Comparison of ENCODE assay signal across 28 mouse cellular contexts in genomic region chr8:122689315-122689714, GRCm38 (mm10). TPM values are rescaled to one million over a fixed set of nuclear protein-coding genes. Genes with fewer than 3 reads are reported as not detected.
DNase-seq lines count a peak whose midpoint lies in the region; ATAC-seq and TF ChIP-seq lines count a peak whose summit lies in the region.
"Had no signal": no experiment of that assay in that cellular context is flagged by ENCODE, and none has a peak within 500 bp of the region (broad histone marks: within the 10 kb centered on the region; RNA-seq: fewer than 3 reads in every experiment).

No protein-coding gene starts in this region.

- H3K9ac ChIP-seq in liver, embryonic 11.5 days (ENCODE audit: low read depth, low read length) = peak overlapping the region; percentile 30; the same call in 1 of the 2 replicates
- H3K9ac ChIP-seq in liver, embryonic 16.5 days (ENCODE audit: low read depth, low read length) = no peak overlapping the region
- H3K9ac ChIP-seq: forebrain, embryonic 13.5 days; heart, embryonic 12.5 days; hindbrain, embryonic 13.5 days; limb, embryonic 15.5 days; lung, embryonic 14.5 days had no signal

- H3K4me3 ChIP-seq in liver, embryonic 11.5 days (ENCODE audit: low read depth, low read length) = no peak overlapping the region
- H3K4me3 ChIP-seq in bone marrow, adult 2 months (replicated peaks; ENCODE audit: control insufficient read depth, low read depth, low read length) = no peak overlapping the region
- H3K4me3 ChIP-seq in liver, embryonic 16.5 days (ENCODE audit: low read depth, low read length) = no peak overlapping the region
- H3K4me3 ChIP-seq: forebrain, embryonic 13.5 days; heart, adult 2 months; heart, embryonic 12.5 days; hindbrain, embryonic 13.5 days; limb, embryonic 10.5 days; limb, embryonic 15.5 days had no signal

- 57% methylated on average over 1 of the region's 1 CpGs for WGBS in liver, embryonic 11.5 days
- 12% methylated on average over 1 of the region's 1 CpGs for WGBS in bone marrow, adult 2 months
- 42% methylated on average over 1 of the region's 1 CpGs for WGBS in liver, embryonic 16.5 days (ENCODE audit: insufficient replicate concordance)

- no peak overlapping the region for H3K27ac ChIP-seq in liver, embryonic 11.5 days (ENCODE audit: low read depth, low read length)
- H3K27ac ChIP-seq in bone marrow, adult 2 months (ENCODE audit: control insufficient read depth, insufficient read depth, low read depth, low read length, poor library complexity) = 0 out of 2 replicates have a peak overlapping the region, but pooled peaks have one; percentile 11
- peak overlapping the region; percentile 17; the same call in 1 of the 2 replicates for H3K27ac ChIP-seq in liver, embryonic 16.5 days (ENCODE audit: low read length)
- H3K27ac ChIP-seq: forebrain, embryonic 13.5 days; heart, adult 2 months; hindbrain, embryonic 13.5 days; limb, embryonic 10.5 days; limb, embryonic 15.5 days had no signal

- H3K4me1 ChIP-seq in liver, embryonic 11.5 days (replicated peaks; ENCODE audit: control insufficient read depth, insufficient read depth, low read length) = peaks cover 90% of the 10 kb centered on the region
- H3K4me1 ChIP-seq in bone marrow, adult 2 months (ENCODE audit: control insufficient read depth, insufficient read depth, low read length) = peaks cover 19% of the 10 kb centered on the region
- H3K4me1 ChIP-seq in liver, embryonic 16.5 days (ENCODE audit: control insufficient read depth, low read depth, low read length) = peaks cover 77% of the 10 kb centered on the region
- H3K4me1 ChIP-seq: limb, embryonic 15.5 days had no signal

- no peak for ATAC-seq in liver, embryonic 11.5 days (replicated peaks; ENCODE audit: low FRiP score)
- no peak for ATAC-seq in liver, embryonic 16.5 days (ENCODE audit: low read depth)
- ATAC-seq: activated CD4-positive, CD25-positive, alpha-beta regulatory T cell, adult 4 months; forebrain, embryonic 13.5 days; intestine, embryonic 16.5 days had no signal

- DNase-seq in liver, embryonic 11.5 days (ENCODE audit: low spot score) = no peak
- no peak for DNase-seq in liver
- no peak for DNase-seq in kidney, adult 18-20 months
- no peak for DNase-seq in testis, postnatal 14 days (ENCODE audit: low spot score)
- no peak for DNase-seq in urinary bladder, adult 18-20 months (ENCODE audit: low spot score in 2 of 2)
- DNase-seq: adrenal gland, adult 2 months; adrenal gland, postnatal 36 days; cerebellum, adult 2 months; cerebellum, postnatal 14 days; gastrocnemius, postnatal 14 days; heart, adult 2 months; heart, postnatal 4 days; kidney, adult 9 months; kidney, postnatal 10 days; layer of hippocampus, adult 9-11 months; lung, embryonic 14.5 days; lung, postnatal 14 days; midbrain, embryonic 14.5 days; right cerebral cortex, postnatal 25 days had no signal

- H3K9me3 ChIP-seq in liver, embryonic 11.5 days (ENCODE audit: control insufficient read depth, low read length) = no peaks in the 10 kb centered on the region
- no peaks in the 10 kb centered on the region for H3K9me3 ChIP-seq in liver, embryonic 16.5 days (replicated peaks; ENCODE audit: control insufficient read depth, low read length)
- H3K9me3 ChIP-seq: forebrain, embryonic 13.5 days; heart, embryonic 12.5 days; hindbrain, embryonic 13.5 days; limb, embryonic 10.5 days; limb, embryonic 15.5 days had no signal

- H3K27me3 ChIP-seq in liver, embryonic 11.5 days (replicated peaks; ENCODE audit: control insufficient read depth, insufficient read depth, low read length) = peaks cover 7% of the 10 kb centered on the region
- no peaks in the 10 kb centered on the region; the same call in 1 of the 2 replicates for H3K27me3 ChIP-seq in liver, embryonic 16.5 days (ENCODE audit: control insufficient read depth, insufficient read depth, low read depth, low read length)

- TF ChIP-seq CTCF in bone marrow, adult 2 months (IDR thresholded peaks at IDR 0.05; ENCODE audit: control insufficient read depth, insufficient read depth, low read length) = no peak

- no peak for TF ChIP-seq POLR2A in bone marrow, adult 2 months (IDR thresholded peaks at IDR 0.05; ENCODE audit: borderline replicate concordance, control insufficient read depth, low read depth, low read length)

- peaks cover 5% of the 10 kb centered on the region for H3K36me3 ChIP-seq in liver, embryonic 11.5 days (ENCODE audit: control insufficient read depth, insufficient read depth, low read length)
- H3K36me3 ChIP-seq in liver, embryonic 16.5 days (ENCODE audit: control insufficient read depth, insufficient read depth) = no peaks in the 10 kb centered on the region
- H3K36me3 ChIP-seq: heart, embryonic 12.5 days; hindbrain, embryonic 13.5 days; limb, embryonic 10.5 days; limb, embryonic 15.5 days had no signal

- no peak overlapping the region for H3K4me2 ChIP-seq in liver, embryonic 11.5 days
- no peak overlapping the region for H3K4me2 ChIP-seq in liver, embryonic 16.5 days (ENCODE audit: low read depth, low read length)
- H3K4me2 ChIP-seq: forebrain, embryonic 13.5 days; heart, embryonic 12.5 days; hindbrain, embryonic 13.5 days; limb, embryonic 15.5 days; lung, embryonic 14.5 days had no signal

RNA-seq across cellular contexts. Expression of gene Cbfa2t3, which starts 9.6 kb away (rescaled TPM):
- 13.8 and 14.4 TPM in 2 replicates for polyA plus RNA-seq in liver, embryonic 11.5 days (2014; fragmentation: Nextera tagmentation; extraction: Ambion mirVana)
- polyA plus RNA-seq in bone marrow, adult 2 months (2011; ENCODE audit: insufficient read depth, insufficient read length, low replicate concordance, missing spikeins) = 16.3 and 58.8 TPM in 2 replicates
- 3.1 and 3.3 TPM in 2 replicates for polyA plus RNA-seq in liver, embryonic 16.5 days (2015; fragmentation: Nextera tagmentation; extraction: Ambion mirVana)
